Mouse (Mus musculus): ENCODE results near the gene Tnfaip2.

Gene Tnfaip2

DNA sequence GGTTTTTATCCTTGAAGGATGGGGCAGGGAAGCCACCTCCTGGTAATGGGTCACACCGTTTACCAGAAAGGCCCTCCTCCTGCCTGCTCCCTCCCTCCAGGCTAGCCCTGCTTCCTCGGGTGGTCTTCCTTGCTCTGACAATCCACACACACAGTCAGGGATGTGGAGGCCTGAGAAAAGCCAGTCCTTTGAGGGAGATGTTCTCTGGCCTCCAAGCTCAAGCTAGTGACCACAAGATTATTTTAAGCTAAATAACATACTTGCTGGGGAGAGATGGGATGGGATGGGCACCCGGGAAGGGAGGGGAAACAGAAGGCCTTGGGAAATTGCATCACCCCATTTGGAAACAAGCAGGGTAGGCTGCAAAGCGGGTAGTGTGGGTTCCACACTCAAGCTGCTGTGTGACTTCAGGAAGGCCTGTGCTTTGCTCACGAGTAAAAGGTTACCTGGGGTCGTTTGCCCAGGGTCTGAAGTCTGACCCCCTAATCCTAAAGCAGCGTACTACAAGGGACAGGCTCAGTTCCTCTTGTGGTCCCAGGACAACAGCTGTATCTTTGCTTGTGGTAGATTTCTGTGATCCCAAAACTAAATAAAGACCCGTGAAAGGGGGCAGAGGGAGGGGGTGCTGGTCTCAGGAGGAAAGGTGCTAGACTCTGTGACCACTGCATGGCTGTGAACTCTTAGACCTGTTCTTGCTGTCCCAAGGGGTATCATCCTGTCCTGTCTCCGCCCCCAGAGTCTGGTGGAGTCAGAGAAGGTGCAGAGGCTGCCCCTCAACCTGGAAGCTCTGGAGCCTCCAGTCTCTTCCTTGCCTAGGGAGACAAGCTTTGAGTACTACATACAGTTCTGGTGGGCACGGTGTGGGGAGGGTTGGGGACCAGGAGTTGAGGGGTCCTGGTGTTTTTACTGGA lies 1.9 kb downstream of the Tnfaip2 start:
- in situ Hi-C loops (cut with MboI, MseI): loop anchor here (10.0 kb wide), 1 partner anchor 1471 kb away; no protein-coding TSS in a partner anchor

DNA sequence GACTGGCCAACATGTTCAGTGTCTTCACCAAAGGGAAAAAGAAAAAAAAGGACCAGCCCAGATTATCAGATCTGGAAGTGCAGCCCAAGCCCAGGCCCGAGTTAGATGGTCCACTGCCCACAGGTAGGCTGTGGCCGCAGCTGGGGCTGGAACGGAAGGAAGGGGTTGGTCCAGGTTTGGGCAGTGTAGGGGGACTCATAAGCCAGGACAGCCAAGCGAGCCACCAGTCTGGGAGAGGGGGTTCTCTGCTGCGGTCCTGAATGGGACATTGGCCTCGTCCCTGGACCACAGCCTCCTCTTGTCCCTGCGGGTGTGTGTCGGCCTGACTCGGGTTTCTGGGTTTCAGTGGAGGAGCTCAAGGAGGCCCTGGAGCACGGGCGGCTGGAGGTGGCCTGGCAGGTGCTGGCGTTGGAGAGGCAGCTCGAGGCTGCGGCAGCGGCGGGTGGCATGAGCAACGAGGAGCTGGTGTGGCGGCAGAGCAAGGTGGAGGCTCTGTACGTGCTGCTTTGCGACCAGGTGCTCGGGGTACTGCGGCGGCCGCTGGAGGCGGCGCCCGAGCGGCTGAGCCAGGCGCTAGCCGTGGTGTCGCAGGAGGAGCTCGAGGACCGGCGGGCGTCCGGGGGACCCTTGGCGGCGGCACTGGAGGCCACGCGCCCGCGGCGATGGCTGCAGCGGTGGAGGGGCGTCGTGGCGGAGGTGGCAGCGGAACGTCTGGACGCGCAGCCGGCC lies 3.1 kb downstream of the Tnfaip2 start:
- in situ Hi-C loops (cut with MboI, MseI): loop anchor here (10.0 kb wide), 1 partner anchor 1469 kb away; no protein-coding TSS in a partner anchor

DNA sequence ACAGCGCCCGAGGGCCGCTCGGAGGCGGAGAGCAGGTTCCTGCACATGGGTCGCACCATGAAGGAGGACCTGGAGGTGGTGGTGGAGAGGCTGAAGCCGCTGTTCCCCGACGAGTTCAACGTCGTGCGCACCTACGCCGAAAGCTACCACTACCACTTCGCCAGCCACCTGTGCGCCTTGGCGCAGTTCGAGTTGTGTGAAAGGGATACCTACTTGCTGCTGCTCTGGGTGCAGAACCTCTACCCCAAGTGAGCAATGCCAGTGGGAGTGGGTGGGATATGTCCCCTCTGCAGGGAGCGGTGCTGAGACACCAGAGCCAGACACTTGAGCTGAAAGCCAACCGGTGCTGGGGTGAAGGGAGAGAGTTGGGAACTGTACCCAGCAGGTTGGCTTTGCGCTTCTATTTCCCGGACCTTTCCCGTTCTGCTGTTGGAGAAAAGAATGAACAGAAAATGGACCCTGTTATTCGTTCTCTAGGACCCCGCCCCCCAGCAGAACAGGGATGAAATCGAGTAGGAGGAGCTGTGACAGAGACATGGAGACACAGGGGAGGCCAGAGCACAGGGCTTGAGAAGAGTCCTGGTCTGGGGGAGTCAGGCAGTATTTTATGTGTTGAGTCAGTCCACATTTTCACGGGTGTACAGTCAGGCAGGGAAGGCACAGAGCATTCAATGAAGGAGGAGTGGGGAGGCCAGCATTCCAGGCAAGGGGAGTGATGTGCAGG lies 3.8 kb downstream of the Tnfaip2 start:
- in situ Hi-C loops (cut with MboI, MseI): loop anchor here (10.0 kb wide), 1 partner anchor 1469 kb away; no protein-coding TSS in a partner anchor

DNA sequence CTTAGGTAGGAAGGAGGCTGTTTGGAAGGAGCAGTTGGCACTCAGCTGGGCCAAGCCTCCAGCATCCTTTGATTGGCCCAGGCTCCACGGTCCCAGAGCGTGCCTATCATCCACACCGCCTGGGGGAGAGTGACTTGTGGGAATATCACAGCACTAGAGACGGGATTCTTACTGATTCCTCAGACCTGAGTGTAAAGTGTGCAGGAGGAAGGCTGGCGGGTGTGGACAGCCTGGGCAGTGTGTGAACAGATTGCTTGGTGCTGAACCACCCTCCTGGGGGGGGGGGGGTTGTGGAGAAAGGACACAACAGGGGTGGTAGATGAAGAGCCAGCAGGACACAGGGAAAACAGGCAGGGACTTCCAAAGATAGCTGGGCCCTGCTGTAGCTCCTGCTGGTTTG lies 4.5 kb downstream of the Tnfaip2 start:
- in situ Hi-C loops (cut with MboI, MseI): loop anchor here (10.0 kb wide), 1 partner anchor 1468 kb away; no protein-coding TSS in a partner anchor

DNA sequence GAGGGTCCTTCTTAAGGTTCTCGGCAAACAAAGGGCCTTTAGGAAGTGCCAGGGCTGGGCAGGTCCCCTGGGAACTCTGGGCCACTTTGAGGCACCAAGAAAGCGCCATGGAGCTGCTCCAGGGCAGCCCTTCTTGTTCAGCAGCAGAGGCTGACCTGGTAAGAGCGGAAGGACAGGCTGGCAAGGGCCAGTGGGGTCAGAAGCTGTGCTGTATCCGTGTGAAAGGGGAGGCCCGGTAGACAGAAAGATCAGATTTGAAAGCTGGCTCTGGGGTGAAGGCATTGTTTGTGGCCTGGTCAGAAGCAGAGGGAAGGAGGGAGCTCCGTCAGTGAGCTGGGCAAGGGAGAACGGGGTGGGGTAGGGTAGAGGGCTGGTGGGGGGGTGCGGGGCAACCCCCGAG lies 5.1 kb downstream of the Tnfaip2 start:
- in situ Hi-C loops (cut with MboI, MseI): loop anchor here (10.0 kb wide), 1 partner anchor 1467 kb away; no protein-coding TSS in a partner anchor

DNA sequence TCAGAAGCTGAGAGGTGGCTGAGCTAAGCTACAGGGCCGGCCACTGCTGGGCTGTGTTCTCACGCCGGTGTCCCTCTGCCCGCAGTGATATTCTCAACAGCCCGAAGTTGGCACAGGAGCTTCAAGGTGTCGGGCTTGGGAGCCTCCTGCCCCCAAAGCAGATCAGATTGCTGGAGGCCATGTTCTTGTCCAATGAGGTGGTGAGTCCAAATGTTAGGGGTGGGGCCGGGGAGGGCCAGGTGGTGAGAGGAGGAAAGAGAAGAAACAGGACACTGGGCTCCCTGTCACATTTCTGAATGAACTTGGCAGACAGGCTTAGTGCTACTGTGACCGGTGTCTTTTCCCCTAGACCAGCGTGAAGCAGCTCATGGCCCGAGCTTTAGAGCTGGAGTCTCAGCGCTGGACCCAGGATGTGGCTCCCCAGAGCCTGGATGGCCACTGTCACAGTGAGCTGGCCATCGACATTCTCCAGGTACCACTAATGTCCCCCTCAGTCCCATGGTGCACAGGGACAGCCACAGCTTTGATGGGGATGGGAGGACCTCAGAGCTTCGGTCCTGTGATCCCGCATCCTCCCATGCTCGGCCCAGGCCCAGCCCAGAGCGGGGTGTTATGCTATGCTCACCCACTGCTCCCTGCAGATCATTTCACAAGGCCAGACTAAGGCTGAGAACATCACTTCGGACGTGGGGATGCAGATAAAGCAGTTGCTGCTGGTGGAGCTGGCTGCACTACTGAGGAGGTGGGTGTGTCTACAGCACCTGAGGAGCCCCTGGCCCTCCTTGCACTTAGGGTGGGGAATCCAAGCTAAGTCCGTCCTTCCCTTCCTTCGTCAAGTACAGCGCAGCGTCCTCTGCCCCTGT lies 5.9 kb downstream of the Tnfaip2 start:
- in situ Hi-C loops (cut with MboI, MseI): loop anchor here (10.0 kb wide), 1 partner anchor 1467 kb away; no protein-coding TSS in a partner anchor

DNA sequence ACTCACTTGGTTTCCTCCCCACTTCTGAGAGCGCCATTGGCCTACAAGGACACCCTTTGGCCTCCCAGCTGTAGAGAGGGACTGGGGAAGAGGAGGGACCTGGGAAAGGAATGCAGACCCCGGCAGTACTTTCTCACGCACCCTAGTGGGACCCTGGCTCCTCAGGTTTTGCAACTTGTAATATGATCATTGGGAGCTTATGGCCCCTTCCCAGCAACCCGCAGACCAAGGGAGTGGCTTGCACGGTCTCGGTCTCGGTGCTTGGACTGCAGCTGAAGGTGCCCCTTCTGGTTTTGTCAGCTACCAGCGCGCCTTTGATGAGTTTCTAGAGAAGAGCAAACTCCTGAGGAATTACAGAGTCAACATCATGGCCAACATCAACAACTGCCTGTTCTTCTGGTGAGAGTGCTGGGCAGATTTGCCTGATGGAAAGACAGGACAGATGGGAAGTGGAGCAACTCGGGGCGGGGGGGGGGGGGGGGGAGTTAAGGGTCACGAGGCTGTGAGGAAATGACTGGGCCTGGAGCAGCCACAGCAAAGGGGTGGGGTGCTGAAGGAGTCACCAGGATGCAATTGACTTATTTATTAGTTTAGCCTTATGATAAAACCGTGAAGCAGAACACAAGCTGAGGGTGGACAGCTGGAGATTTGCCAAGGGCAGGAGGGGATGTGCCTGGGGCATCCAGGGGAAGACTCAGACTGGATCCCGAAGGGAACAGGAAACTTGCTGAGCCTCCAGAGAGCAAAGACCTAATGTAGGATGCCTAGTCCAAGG lies 6.8 kb downstream of the Tnfaip2 start:
- in situ Hi-C loops (cut with MboI, MseI): loop anchor here (10.0 kb wide), 1 partner anchor 1466 kb away; no protein-coding TSS in a partner anchor

DNA sequence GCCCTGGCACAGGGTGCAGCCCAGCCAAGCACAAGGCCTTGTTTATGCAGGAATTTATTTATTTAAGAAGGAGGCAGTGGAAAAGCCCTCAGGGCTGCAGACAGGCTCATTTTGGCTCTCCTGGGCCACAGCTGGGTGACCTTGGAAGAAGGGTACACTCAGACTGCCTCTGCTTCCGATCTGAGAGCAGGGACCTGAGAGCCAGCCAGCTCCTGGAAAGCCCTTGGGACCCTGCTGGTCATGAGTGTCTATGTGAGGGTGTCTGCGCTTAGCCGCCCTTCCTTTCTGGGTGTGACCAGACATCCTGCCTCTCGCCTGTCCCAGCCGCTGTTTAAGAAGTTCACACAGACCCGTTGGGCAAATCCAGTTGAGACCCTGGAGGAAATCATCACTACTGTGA lies 8.1 kb downstream of the Tnfaip2 start:
- in situ Hi-C loops (cut with MboI, MseI): no loop called here

DNA sequence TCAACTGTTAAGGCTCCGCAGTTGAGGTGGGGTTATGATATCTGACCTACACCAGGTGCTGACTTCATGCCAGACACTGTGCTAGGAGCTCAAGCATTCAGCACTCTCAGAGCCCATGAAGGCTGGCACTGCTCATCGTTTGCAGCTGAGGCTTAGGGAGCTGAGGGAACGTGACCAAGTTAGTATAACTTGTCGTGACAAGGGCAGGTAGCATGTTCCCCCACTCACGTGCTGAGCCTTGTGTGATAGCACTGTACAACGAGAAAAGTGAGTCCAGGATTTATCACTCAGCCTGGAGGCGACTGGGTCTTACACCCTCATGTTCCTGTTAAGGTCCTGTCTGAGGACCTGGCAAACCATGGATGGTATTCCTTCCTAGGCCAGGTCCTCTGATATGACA lies 9.3 kb downstream of the Tnfaip2 start:
- in situ Hi-C loops (cut with MboI, MseI): no loop called here

DNA sequence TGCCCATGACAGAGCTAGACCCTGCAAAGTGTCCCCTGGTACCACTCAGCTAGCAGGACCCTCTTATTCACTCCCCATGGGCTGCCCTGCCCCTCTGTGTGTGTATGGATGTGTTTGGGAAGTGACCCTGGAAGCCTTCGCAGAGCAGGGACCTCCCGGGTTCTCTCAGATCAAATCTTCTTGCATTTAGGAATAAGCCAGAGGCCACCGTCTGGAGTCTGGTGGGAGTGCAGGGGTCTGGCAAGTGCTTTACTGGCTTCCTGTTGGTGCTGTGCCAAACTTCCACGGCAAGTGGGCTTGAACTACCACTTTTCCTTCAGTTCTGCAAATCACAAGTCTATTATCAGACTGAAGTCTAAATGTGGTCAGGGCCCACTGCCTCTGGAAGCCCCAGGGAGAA lies 11.8 kb downstream of the Tnfaip2 start:
- in situ Hi-C loops (cut with MboI, MseI): no loop called here

DNA sequence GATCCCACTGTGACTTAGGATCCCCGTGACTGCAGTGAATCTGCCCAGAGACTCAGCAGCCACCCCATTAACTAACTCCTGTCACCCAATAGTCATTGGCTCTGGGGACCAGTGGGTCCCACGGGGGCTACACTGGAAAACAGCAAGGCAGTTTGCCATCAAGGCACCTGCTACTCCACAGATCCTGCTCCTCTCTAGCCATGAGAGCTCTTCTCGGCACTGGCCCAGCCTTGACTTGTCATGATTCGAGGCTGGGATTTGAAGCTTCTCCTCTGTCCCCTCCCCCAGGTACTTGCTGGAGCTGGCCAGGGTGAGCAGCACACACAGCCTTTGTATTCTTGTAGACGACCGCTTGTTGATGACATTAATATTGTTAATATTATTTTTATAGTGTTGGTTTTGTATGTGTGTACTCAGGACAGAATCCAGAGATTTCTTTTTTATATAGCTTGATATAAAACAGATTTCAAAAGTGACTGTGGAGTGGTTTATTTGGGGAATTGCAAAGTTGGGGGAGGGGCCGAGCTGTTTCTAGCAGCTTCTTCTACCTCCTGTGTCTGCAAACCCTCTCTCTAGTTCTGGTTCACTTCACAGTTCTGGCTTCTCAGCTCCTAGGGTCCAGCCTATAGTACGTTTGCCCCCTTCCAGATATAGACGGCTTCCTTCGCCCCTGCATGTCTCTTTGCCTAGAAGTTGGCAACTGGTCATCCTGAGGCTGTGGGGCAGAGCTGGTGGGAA lies 12.4 kb downstream of the Tnfaip2 start:
- in situ Hi-C loops (cut with MboI, MseI): loop anchor here (5.0 kb wide), 1 partner anchor 37 kb away; the partner anchor contains the start of gene Exoc3l4

DNA sequence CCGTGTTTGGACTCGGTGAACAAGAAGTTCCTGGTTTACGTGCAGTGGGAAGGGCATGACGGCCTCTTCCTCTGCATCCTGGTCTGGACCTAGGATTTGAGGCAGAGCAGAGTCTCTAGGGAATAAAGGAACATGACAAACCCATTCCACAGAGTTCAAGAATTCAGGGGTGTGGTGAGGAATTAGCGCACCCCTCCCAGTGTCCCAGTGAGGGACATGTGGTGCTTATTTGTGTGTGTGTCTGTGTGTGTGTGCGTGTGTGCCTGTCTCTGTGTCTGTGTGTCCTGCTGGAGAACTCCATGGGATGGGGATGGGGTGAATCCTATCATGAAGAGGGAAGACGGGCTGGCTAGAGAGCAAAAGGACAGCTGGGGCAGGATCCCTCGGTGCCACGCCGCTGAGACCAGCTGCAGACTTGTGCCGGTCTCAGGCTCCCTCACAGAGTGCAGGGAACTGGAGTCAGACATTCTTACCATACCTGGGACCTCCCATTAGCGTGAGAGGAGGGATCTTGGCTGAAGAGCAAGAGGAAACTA lies 13.1 kb downstream of the Tnfaip2 start:
- in situ Hi-C loops (cut with MboI, MseI): loop anchor here (5.0 kb wide), 1 partner anchor 38 kb away; the partner anchor contains the start of gene Exoc3l4

DNA sequence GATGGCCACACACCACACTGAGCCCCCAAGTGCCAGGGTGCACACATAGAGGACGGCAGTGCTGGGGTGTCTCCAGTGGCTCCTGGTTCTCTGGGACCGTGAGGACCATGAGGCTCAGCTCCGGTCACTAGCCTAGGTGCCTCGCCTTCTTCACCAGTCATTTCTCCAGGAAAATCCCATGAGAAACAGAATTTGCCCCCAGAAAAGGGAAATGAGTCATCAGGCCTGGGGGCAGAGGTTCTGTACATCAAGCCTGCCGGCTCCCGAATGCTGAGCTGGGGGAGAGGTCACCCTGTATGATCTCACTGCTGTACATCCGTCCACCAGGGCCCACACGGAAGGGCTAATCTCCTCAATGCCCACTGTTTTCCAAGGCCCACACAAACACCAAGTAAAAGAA lies 13.6 kb downstream of the Tnfaip2 start:
- in situ Hi-C loops (cut with MboI, MseI): loop anchor here (5.0 kb wide), 1 partner anchor 39 kb away; the partner anchor contains the start of gene Exoc3l4

DNA sequence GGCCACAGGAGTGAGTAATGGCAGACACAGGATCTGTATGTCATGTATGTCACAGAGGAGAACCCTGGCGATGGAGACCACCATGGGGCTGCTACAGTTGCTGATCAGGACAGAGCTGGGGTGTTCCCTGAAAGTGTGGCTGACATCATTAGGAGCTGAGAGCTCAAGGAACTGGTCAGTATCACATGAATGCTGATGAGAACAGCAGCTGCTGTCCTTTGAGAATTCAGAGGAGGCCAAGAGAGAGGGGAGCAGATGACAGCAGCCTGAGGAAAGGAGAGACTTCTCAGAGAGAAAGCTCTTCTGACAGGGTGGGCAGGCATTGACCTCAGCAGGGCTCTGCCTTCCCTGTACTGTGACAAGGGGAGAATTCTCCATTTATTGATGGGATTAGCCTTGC lies 15.5 kb downstream of the Tnfaip2 start:
- in situ Hi-C loops (cut with MboI, MseI): loop anchor here (5.0 kb wide), 1 partner anchor 40 kb away; the partner anchor contains the start of gene Exoc3l4

DNA sequence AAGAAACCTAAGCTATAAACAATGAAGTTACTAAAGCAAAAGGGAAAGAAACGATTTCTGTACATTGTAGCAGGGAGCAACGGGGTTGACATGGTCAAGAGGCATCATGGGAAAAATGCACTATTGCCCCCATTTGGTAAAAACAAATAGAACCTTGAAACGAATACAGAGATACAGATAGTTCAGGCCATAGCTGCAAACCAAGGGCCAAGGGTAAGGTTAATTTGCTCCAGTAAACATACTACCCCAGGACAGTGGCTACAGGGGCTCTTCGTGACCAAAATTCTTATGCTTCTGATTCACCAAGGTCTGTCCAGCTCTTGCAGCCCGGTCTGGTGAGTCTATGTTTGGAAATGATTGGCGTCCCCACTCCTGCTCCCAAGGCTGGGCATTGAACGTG lies 21.3 kb downstream of the Tnfaip2 start:
- in situ Hi-C loops (cut with MboI, MseI): no loop called here

DNA sequence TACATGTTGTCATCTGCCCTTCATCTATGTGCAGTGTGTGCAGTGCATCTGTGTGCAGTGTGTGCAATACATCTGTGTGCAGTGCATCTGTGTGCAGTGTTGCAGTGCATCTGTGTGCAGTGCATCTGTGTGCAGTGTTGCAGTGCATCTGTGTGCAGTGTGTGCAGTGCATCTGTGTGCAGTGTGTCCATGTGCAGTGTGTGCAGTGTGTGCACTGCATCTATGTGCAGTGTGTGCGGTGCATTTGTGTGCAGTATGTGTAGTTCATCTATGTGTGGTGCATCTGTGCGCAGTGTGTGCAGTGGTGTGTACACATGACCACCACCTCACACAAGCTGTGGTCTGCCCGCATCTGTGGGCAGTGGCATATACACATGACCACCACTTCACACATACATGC lies 24.1 kb downstream of the Tnfaip2 start:
- in situ Hi-C loops (cut with MboI, MseI): no loop called here

DNA sequence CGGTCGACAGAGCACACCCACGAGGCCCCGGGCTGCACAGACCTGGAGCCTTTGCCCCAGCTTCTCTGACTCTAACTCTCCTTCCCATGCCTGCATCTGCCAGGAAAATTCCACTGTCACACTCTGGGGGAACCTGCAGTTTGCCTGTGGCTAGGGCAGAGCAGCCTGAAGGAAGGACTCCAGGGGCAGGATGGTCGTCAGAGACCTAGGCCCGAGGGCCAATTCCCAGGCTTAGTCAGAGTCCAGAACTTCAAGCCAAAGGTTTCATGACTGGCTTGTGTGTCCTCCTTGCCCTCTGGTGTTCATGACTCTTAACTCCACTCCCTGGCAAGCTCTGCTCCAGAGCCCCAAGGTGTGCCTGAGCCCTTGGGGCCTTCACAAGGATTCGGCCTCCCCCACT lies 25.9 kb downstream of the Tnfaip2 start:
- in situ Hi-C loops (cut with MboI, MseI): no loop called here

DNA sequence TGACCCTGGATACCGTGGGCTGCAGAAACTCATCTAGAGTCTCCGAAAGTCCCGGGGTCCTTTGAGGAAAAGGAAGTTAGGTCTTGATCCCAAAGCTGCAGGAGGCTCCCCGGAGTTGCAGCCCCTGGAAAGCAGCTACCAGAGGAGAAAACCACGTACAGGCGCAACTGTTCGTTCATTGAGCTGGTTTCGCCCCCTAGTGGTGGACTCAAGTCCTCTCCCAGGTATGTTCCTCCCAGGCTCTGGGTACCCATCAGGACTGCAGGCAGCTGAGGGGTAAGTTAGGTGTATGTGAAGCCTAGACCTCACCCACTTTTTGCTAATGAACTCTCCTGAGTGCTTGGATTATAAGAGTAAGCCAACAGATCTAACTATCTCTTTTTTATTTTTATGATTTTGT lies 27.2 kb downstream of the Tnfaip2 start:
- in situ Hi-C loops (cut with MboI, MseI): no loop called here

DNA sequence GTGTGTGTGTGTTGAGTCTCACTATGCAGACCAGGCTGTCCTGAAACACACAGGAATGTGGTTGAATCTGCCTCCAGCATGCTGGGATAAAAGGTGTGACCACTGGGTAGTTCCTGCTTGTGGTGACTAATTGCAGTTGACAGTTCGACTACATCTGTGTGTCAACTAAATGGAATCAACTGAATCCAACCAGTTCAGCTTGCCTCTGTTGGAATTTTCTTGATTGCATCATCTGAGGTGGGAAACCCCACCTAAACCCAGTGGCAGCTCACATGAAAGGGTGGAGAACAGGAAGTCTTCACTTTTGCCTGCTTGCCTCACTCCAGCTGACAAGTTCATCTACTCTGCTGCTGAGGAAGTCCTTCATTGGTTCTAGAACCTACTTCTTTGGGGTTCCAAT lies 28.9 kb downstream of the Tnfaip2 start:
- in situ Hi-C loops (cut with MboI, MseI): no loop called here

Data from T-helper 2 cell (primary cell).